Mouse (Mus musculus): ENCODE measurements around the gene Fzd2.

- TF ChIP-seq CTCF (IDR thresholded peaks at IDR 0.05; ENCODE audit: borderline replicate concordance, insufficient read depth, low read depth, low read length), result no peak
- no peak for TF ChIP-seq POLR2A (IDR thresholded peaks at IDR 0.05; ENCODE audit: borderline replicate concordance, insufficient read depth, low read length)
These were observed 16.6 kb upstream of the Fzd2 start for GRCm38 (mm10) chr11:102587554-102587953.
